Mouse (Mus musculus) cerebellum, adult 8-10 months (tissue): ENCODE data around the gene Eme2.
"Not testable (repeated sequence)": the region's sequence is repeated elsewhere in the genome, so short reads cannot be mapped to it uniquely, and the experiment has no call there.

Source experiments
- DNase-seq: peaks from one replicate; pipeline ENCODE4 v3.0.0; 2022

The Eme2 gene

GRCm38 (mm10) chr17:24894995-24895547 lies at the start of gene Eme2, which contains the start of gene Mrps34:
Gene Eme2, minus strand, starts transcription at chr17:24895087.
Gene Mrps34, plus strand, starts transcription at chr17:24895116.
- DNase-seq, result peak; percentile 78

- not testable (repeated sequence) for DNase-seq
Measured at GRCm38 (mm10) chr17:24943589-24943988, 48.7 kb upstream of the Eme2 start.

DNA sequence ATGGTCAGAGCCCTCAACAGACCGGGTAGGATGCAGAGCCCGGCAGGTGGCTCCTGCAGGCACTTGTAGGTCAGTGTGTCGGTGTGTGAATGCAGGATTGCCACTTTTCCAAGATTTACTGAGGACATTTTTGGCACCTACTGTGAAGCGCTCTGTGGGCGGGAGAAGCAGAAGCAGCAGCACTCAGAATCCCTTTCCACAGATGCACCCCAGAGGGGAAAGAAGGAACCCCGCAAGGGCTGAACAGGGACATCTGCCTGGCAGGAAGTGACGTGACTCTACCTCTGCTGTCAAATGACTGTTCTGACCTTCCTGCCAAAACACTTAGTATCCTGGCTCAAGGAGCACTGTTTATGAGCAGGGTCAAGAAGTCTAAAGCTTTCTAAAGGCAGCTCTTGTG lies 48.1 kb upstream of the Eme2 start:
- DNase-seq, result no peak

DNA sequence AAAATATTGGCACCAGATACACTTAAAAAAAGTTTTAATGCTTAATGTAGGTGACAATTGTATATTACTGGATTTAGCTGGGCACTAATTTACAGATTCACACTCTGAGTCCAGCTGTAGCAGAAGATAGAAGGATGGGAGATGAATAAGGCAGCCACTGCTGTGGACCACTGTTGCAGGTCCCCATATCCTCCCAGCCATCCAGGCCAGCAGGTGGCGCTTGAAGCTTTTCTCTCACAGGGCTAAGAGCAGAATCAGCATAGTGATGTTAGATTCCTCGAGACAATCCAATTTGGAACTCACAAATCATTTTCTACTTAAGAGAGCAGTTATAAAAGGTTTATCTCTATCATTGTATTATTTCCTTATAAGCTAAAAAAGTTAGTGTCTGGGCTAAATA lies 47.6 kb upstream of the Eme2 start:
- DNase-seq, result peak; percentile 43

GRCm38 (mm10) chr17:24937266-24937665 lies 42.4 kb upstream of the Eme2 start:
- no peak for DNase-seq

DNA sequence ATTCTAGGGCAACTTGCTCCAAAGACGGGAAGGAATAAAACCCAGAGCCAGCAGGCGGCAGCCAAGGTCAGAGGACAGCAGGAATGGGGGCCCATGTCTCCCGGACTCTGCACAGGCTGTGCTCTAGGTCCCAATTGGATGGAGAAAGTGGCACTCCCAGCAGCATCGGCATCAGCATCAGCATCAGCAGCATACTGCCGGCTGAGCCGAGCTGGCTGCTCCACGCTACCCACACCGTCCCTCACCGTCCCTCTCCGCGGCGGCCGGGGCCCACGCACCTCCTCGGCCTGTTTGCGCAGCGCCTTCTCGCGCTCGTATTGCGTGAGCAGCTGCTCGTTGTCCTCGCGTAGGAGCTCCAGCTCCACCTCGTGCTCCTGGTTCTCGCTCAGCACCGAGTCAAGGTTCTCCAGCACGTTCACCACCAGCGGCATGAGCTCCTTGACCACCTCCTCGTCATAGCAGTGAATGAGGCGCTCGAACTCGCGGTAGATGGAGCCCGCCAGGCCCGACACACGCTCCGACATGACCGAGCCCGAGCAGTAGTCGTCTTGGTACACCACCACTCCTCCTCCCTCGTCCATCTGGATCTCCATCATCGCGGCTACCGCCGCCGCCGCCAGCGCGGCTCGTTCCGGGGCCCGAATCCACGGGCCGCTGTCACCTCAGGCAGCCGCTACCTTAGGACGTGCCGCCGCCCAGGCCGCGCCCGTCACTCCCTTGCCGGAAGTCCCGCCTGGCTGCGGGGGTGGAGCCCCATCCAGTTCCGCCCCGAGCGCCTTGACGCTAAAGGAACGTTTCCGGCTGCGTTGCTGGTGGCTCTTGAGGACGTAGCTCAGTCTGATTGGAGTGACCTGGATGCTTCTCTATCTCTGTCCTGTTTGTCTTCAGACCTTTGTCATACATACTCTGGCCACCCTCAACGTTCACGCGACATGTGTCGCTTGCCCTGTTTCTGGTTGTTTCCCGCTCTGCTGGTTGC lies 41.7 kb upstream of the Eme2 start, which contains the start of gene Mapk8ip3:
Gene Mapk8ip3, minus strand, starts transcription at position 719 of the 979 bp plus-strand sequence.
- peak; percentile 94 for DNase-seq

DNA sequence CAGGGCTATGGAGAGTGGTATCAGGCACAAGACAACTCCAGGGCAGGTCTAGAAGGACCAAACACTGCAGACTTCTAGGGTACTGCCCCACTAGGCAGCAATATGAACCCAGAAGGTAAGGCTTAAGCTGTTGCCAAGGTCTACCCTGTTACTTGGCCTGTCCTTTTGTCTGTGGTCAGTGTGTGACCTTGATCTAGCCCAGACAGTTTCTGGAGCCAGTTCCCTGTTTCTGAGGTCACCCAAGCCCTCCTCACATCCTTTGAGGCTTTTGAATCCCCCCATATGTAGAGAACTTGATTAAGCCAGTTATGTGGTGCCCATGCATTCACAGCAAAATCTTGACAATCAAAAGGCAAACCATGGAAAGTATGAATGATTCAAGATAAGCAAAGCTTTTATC lies 40.8 kb upstream of the Eme2 start:
- no peak for DNase-seq

DNA sequence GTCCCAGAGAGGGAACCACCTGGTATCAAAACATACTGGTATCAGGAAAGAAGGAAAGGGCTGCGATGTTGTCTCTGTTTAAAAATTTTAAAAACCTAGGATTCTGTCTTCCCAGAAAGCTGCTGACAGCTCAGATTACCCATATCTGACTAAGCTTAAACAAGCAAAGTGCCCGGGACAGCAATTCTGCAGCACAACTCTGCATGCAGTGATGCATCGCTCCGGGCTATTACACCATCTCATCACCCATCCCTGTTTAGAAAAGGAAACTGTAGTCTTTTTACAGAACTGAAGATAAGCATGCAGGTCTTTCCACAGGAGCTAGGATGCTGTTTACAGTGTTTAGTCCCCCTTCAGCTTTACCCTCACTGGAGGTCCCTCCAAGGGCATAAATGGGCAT lies 40.0 kb upstream of the Eme2 start:
- no peak for DNase-seq

DNA sequence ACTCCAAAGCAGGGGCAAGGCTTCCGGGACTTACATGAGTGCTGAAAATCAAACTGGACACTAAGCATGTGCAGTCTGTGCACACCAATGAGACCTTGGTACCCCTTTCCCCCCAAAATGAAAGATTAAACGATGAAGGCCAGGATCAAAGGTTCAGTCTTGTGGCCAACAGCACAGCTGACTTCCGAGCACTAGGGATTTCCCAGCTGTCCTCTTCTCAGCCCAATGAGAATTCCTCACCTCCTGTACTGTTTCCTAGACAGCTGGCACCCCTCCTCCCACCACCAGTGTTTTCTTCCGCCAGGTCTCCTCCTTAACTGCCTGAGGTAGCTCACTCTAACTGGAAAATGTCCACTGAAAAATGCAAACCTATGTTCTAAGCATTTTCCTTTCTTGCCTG lies 38.3 kb upstream of the Eme2 start:
- no peak for DNase-seq

DNA sequence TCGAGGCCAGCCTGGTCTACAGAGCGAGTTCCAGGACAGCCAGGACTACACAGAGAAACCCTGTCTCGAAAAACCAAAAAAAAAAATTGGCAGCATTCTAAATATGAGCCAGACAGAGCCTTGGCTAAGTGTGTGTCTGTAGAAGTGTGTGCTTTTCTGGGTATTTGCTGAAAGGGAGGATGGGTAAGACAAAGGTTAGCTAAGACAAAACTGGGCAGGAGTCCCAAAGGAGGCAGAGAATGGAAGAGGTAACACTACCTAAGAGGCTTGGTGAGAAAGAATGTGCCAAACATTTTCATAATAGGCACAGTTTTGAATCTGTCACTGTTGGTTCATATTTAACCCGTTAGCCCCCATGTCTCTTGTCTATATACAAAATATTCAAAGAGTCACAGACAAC lies 37.5 kb upstream of the Eme2 start:
- no peak for DNase-seq

- DNase-seq, result no peak
Measured at GRCm38 (mm10) chr17:24929506-24929905, 34.6 kb upstream of the Eme2 start.

DNA sequence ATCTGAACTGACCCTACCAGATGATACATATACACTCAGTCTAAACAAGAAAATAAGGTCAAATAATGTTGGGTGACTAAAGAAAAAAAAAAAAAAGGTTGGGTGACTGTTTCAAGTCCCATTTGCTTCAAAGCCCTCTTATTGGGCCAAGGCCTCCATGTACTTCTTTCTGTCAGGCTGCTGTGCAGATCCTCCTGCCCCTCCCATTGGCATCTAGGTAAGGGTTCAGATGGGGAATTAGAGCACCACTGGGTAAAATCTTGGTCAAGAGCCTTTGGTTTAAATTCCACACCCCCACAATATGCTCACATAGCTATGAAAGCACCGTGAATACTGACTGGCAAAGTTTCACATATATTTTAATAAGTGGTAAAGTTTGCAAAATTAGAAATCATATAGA lies 28.4 kb upstream of the Eme2 start:
- DNase-seq, result no peak

DNA sequence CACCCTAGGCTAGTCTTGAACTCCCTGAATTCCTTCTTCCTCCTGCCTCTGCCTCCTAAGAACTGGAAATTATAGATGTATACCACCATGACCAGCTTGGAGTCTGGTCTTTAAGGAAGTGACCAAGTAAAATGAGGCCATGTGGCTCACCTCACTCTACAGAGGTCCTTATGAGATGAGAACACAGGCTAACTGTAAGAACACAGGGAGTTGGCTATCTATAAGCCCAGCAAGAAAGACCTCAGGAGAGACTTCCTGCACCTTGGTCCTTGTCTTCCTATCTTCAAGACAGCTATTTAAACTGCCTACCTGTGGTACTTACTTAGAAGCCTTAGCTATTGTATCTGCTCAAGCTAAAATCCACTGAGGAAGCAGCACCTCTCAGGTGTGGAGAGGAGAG lies 19.1 kb upstream of the Eme2 start:
- no peak for DNase-seq

GRCm38 (mm10) chr17:24907591-24907990 lies 12.7 kb upstream of the Eme2 start:
- DNase-seq, result no peak

- no peak for DNase-seq
Measured at GRCm38 (mm10) chr17:24903767-24904166, 8.9 kb upstream of the Eme2 start.

- peak; percentile 20 for DNase-seq
Measured at GRCm38 (mm10) chr17:24902671-24903474, 8.0 kb upstream of the Eme2 start.

GRCm38 (mm10) chr17:24902124-24902523 lies 7.2 kb upstream of the Eme2 start:
- DNase-seq, result no peak

GRCm38 (mm10) chr17:24900014-24900413 lies 5.1 kb upstream of the Eme2 start:
- no peak for DNase-seq

DNA sequence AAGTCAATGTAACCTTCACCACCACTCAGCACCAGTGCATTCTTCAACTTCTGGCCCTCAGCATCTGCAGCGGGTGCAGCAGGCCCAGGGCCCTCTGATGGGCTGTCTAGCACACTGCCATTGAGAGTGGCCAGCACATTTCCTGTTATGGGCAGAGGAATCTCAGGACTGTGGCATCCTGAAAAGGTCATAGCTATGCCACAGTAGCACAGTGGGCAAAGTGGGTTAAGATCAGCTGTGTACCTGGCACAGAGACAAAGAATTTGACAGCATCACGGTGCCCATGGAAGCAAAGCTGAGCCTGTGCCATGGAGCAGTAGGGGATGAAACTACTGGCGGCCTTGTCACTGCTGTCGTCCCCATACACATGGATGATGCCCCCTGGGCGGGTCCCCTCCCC lies 4.3 kb upstream of the Eme2 start:
- no peak for DNase-seq

- DNase-seq, result no peak
Measured at GRCm38 (mm10) chr17:24898041-24898854, 3.4 kb upstream of the Eme2 start.

DNA sequence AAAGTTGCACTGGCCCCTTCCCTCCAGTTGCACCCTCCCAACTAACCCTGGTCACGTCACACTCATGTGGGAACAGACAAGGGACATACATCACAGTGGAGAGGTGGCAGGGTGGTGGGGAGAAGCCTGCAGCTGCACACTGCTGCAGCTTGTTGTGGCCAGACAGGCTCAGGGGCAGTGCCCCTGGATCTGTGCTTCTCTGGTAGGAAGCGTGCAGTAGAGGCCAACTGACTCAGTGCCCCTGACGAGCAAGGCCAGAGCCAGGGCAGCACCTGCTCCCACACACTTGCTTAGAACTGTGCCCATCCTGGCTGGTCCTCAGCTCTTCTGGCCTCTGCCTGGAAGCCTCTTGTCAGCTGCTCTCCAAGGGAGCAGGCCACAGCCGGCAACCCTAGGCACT lies 2.7 kb upstream of the Eme2 start:
- DNase-seq, result no peak

- no peak for DNase-seq
Measured at GRCm38 (mm10) chr17:24896993-24897269, 2.0 kb upstream of the Eme2 start.
